Mouse (Mus musculus) cerebellum, adult 11-12 months (tissue): Measurements from ENCODE around the gene Dst.
A peak's percentile ranks its signal among the peaks of the same experiment; 100 is the strongest.

ENCODE experiments used
- DNase-seq: peaks from one replicate; pipeline ENCODE4 v3.0.0; 2022

The Dst gene

DNA sequence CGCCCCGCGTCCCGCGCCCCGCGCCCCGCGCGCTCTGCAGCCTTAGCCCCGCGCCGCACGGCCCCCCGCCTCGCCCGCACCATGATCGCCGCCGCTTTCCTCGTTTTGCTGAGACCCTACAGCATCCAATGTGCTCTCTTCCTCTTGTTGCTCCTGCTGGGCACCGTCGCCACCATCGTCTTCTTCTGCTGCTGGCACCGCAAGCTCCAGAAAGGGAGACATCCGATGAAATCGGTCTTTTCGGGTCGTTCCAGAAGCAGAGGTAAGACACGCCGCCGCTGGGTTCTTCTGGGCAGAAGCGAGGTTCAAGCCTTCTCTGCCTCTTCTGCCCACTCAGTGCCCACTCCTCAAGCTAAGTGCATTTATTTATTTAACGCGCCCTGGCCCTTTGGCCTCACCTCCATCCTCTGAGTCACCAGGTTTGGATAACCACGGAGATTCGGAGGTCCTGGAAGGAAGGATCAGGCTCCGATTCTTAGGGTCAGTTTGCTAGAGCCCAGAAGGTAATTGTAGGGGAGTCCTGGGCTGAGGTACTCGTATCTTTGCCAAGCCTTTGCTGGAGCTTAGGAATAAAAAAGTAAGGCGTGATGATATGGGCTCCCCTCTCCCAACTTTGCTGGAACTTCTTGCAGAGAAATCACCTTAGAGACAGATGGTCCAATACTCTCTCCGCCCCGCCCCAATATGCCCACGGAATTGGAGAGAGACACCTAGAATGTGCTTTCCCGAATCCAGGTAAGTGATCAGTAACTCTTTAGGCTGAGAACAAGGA, at the start of gene Dst:
Dst (plus strand) TSS at position 35 of the 772 bp plus-strand sequence.
- no peak for DNase-seq

DNA sequence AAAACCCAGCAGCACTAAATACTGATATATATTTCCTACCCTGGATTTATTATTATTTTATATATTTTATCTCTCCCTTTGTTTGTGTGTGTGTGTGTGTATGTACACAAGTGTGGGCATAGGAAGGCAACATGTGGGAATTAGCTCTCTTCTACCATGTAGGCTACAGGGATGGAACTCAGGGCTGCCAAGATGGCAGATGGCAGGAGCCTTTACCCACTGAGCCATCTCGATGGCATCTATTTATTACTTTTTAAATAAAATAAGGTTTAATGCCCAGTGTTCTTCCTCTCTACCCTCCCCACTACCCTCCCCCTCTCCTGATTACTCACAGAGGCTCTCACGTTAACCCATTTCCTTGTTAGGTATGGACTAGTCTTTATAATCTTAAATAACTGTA, 39.0 kb upstream of the Dst start:
- DNase-seq, result peak; percentile 45

DNA sequence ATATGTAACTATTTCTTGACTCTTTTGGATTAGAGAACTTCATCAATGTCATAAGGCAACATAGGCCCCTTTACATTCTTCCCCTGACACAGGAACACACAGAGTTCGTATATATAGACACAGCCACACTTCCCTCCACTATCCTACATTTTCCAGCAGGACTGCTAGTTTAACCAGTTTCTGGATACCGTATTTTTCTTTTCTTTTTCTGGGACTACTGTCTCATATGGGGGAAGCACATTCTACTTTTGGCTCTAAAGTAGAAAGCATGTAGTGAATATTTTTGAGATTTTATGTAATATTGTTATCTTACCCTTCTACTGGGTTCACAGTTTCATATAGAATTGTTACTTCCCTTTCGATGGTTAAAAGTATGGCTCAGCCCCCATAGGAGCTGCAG, 38.6 kb upstream of the Dst start:
- DNase-seq, result no peak

- DNase-seq, result no peak
These were observed 34.5 kb upstream of the Dst start for GRCm38 (mm10) chr1:33873561-33873960.

DNA sequence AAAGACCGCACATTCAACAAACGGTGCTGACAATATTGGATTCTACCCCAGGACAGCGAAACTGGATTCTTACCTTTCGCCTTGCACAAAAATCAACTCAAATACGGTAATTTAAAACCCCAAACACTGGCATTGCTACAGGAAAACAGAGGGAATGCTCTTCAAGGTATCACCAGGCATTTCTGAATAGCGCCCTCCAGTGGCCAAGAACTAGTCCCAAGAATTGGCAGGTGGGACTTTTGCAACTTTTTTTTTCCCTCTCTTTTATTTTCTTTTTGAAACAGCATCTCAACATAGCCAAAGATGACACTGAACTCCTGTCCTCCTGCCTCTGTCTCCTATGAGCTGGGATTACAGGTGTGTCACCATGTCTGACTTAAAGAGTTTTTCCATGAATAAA, 32.3 kb upstream of the Dst start:
- DNase-seq, result no peak

DNA sequence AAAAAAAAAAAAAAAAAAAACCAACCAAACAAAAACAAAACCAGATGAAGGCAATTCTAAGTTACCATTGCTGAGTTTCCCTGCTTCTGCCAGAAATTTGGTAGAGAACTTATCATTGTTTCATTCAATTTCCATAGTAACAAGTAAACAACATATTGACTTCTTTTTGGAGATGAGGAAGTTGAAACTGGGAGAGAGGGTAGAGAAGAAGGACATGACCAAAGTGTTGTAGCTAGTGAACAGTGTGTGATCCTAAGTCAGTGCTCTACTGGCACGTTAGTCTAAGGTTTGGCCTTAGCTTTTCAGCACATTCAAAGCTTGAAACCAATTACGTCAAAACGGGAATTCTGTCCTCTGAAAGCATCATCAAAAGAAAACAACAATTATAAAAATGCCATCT, 31.6 kb upstream of the Dst start:
- no peak for DNase-seq

DNA sequence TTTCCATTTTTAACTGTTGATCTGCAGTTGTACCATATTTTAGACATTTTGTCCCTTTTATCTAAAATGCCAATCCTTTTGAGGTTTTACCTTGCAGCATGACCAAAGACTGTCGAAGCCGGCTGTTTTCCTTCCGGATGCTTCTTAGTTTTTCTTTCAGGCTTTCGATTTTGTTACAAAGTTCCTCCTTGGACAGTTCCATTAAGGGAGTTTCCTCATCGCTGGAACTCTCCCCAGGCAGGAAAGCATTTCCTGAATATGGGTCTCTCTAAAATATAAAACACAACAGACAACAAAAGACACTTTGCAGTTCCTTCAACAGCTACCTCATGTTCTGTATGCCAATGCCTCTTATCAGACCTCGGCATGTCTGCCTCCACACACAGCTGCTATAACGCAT, 29.9 kb upstream of the Dst start:
- no peak for DNase-seq

DNA sequence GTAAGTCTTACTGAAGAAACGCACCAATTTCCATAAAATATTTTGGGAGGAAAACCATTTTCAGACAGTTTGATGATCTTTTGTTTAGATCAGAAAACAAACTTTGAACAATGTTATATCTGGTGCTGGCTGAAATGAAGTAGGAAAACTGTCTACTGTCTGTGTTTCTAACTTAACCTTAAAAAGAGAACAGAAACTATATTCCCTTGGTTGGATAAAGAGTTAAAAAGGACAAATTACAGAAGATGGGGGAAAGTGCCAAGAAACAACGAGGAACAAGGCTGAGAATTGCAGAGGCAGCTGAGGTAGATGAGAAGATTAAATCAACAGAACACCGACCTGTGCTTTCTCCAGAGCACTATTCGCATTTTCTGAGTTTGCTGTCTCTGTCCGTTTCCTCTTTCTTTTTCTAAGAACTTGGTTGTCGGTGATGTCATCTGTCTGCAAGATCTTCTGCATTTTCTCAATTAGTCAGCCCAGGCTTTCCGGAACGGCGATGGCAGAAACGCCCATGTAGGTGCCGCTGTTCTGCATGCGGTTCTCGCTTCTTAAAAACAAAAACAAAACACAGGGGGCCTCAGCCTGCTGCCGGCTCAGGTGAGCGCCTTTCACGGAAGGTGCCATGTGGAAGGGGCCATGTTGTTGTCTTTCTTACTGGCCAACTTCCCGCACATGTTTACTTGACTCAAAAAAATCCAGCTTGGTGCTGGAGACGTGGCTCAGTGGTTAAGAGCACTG, 24.8 kb upstream of the Dst start:
- DNase-seq, result no peak

- peak; percentile 35 for DNase-seq
These were observed 15.2 kb upstream of the Dst start for GRCm38 (mm10) chr1:33892784-33893183.

DNA sequence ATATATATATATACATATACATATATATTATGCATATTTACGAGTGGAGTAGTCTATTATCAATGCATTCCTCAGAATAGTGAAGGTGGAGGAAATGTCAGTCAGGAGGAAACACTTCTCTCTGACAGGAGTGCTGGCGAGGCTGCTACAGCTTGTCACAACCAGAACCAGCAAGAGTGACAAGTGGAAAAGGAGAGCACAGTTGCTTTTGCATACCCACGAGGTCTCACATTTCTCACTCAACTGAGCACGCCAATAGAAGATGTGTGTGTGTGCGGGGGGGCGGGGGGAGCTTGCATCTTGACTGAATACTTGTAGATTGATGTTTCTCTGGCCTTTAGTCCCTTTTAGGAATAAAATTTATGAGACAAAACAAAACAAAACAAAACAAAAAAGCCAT, 11.9 kb upstream of the Dst start:
- no peak for DNase-seq

DNA sequence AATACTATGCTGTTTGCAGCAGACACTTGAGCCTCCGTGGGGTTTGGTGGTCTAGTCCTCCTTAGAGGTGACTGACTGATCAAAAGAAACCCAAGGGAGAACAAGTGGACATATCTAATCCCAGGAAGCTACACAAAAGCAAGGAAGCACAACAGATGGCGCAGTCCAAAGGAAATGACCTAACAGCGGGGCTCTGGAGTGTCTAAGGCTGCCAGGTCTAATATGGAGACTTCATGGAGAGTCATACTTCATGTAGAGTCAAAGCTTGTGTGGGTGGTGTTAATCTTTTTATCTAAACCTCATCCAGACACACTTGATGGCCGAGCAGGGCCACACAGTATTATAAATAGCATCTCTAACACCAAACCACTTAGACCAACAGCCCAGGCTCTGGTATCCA, 11.4 kb upstream of the Dst start:
- peak; percentile 66 for DNase-seq

DNA sequence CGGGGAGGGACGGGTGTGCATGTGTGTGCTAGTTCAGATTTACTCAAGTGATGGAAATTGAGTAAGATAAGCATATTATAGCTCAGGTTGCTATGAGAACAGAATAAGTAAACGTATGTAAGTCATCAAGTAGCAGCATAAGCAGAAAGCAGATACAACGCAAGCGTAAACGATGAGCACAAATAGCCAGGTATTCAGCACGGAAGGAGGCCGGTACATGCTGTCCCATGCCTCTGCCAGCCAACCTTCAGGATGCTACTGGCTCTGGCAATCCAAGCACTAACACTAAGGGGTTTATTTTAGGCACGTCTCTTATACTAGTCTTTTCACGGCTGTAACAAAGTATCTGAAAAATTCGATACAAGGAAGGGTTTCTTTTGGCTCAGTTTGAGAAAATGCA, 10.6 kb upstream of the Dst start:
- DNase-seq, result peak; percentile 60

DNA sequence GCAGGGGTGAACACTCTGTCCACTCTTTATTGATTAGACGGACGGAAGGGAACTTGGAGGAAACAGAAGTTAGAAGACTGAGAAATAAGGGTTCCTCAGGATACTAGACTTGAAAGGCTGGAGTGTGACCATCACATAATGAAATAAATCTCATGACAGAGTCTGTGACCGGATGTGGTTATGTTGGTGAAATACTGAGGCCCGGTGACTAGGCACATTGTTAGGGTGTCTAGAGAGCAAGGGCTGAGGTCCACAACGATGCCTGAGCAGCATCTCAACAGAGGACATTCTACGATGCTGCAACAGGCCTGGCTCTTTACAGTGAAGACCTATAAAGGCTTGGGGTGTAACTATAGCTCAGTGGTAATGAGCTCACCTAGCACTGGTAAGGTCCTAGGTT, 9.7 kb upstream of the Dst start:
- DNase-seq, result no peak

DNA sequence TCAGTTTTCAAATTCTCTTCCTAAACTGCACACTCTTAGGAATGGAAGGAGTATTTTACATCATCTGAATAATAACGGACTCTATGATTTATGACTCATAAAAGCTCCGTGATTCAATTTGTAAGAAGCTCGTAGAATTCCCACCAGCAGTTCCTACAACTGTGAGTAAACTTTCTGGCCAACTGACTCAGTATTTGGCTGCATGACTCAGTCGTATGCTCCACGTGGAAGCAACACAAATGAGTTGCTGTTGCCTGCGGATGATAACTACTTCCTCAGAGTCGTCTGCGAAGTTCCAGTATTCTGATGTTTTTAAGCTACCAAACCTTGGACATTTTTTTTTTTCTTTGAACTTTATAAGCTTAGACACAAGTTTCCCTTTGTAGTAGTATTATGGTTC, 7.8 kb upstream of the Dst start:
- no peak for DNase-seq

- DNase-seq, result no peak
These were observed 4.4 kb upstream of the Dst start for GRCm38 (mm10) chr1:33903587-33903986.

- peak; percentile 58 for DNase-seq
These were observed 1.8 kb upstream of the Dst start for GRCm38 (mm10) chr1:33906216-33906615.

- peak; percentile 81 for DNase-seq
These were observed 1.1 kb upstream of the Dst start for GRCm38 (mm10) chr1:33906927-33907326.

- peak; percentile 88 for DNase-seq
These were observed 419 bp upstream of the Dst start, which contains the start of gene Bend6 for GRCm38 (mm10) chr1:33907421-33908190. Gene Bend6, minus strand, starts transcription at chr1:33907816.

GRCm38 (mm10) chr1:33911589-33911988, 3.6 kb downstream of the Dst start:
- DNase-seq, result no peak

DNA sequence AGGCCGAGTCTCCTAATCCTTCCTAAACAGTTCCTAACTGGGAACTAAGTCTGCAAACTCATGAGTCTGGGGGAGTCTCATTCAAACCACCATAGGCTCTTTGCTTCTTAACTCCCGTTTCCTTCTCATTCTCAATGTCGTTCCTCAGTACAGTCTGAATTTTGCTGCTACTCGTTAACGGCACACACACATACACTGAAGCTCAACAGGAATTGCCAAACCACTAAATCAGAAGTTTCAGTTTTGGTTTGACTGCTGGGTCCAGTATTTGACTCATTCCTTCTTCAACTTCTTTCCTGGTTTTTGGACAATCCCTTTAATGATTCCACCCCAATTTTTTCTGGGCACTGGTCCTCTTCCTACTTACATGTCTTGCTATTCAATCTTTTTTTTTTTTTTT, 8.5 kb downstream of the Dst start:
- no peak for DNase-seq

DNA sequence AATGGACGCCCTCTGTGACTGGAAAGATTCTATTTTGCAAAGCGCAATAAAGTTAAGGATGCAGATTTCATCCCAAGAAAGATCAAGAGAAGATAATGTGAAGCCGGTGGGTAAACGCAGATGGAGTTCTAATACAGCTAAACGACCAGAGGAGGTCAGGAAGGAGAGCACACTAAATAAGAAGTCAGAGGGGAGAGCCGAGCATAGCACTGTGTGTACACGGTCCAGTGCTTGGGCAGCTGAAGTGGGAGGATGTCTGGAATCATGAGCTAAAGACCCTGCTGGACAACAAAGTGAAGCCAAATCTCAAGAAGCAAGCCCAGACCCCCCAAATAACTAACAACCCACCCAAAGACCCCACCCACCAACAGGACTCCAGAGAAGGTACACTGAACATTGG, 14.9 kb downstream of the Dst start:
- no peak for DNase-seq

GRCm38 (mm10) chr1:33925283-33925682, 17.3 kb downstream of the Dst start:
- DNase-seq, result no peak

DNA sequence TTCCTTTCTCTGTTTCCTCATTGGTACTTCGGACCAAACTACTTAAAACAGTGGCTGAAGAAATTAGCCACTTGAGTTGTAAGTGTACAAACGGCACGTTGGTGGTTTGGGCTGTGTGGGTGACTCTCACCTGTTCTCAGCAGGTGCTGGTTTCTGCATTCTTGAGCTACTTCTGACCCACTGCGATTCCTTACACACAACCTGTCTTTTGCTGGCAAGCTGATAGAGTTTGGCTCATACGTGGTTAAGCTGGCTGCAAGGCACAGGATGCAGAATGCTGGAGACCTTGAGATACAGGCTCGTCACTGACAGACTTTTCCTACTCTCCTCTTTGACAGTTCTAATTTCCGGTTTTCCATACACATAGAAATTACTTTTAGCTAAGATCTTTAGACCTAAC, 19.4 kb downstream of the Dst start:
- DNase-seq, result no peak

- no peak for DNase-seq
These were observed 23.8 kb downstream of the Dst start for GRCm38 (mm10) chr1:33931791-33932190.
